Comparison of ENCODE assay signal across 8 mouse cellular contexts in the genomic region with DNA sequence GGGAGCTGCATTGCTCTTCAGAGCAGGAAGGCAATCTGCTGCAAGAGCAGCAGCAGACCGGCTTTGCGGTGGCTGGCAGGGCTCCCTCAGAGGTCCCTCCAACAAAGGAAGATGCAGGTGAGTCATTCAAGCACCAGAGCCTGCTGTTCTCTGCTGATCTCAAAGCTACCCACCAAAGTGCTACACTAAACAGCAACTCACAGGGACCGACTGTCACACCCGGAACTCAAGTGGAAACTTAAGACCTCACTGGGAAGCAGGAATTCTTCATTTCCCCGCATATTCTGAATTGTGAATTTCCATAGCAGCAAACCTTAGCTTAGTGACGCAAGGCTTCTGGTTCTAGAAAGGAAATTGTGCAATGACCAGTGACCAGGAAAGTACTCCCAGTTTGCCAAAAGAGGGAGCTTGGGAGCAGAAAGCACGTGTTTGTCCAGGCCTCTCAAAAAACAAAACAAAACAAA. TPM values are rescaled to one million over a fixed set of nuclear protein-coding genes. Genes with fewer than 3 reads are reported as not detected.
A peak's percentile ranks its signal among the peaks of the same experiment; 100 is the strongest.
DNase-seq lines count a peak whose midpoint lies in the region; ATAC-seq and TF ChIP-seq lines count a peak whose summit lies in the region.

No protein-coding gene starts in this region.

- peak; percentile 52 for TF ChIP-seq CTCF in cortical plate, adult 2 months (IDR thresholded peaks at IDR 0.05; ENCODE audit: extremely low read depth, insufficient read depth, low read length)
- no peak for TF ChIP-seq CTCF in thymus, adult 2 months (IDR thresholded peaks at IDR 0.05; ENCODE audit: borderline replicate concordance, control insufficient read depth, extremely low read depth, insufficient read depth, low read length, poor library complexity)

- no peak overlapping the region for H3K27ac ChIP-seq in cortical plate, adult 2 months (ENCODE audit: insufficient read depth, low read length)
- peak overlapping the region; percentile 29; the same call in 1 of the 2 replicates for H3K27ac ChIP-seq in lung, embryonic 15.5 days
- no peak overlapping the region for H3K27ac ChIP-seq in thymus, adult 2 months (ENCODE audit: control insufficient read depth, insufficient read depth, low read length)
- H3K27ac ChIP-seq in midbrain, embryonic 11.5 days (ENCODE audit: low read depth, low read length) = no peak overlapping the region

- no peak for TF ChIP-seq POLR2A in cortical plate, adult 2 months (IDR thresholded peaks at IDR 0.05; ENCODE audit: extremely low read depth, insufficient read depth, low read length)
- no peak for TF ChIP-seq POLR2A in thymus, adult 2 months (IDR thresholded peaks at IDR 0.05; ENCODE audit: control insufficient read depth, extremely low read depth, insufficient read depth, low read length, poor library complexity)

- no peak for ATAC-seq in lung, embryonic 15.5 days (ENCODE audit: borderline replicate concordance, extremely low read depth, low FRiP score, low TSS enrichment)
- ATAC-seq in midbrain, embryonic 11.5 days (ENCODE audit: low FRiP score) = no peak

- H3K27me3 ChIP-seq in lung, embryonic 15.5 days = no peaks in the 10 kb centered on the region
- H3K27me3 ChIP-seq in thymus, adult 2 months (ENCODE audit: control insufficient read depth, insufficient read depth, low read length) = no peaks in the 10 kb centered on the region
- no peaks in the 10 kb centered on the region for H3K27me3 ChIP-seq in midbrain, embryonic 11.5 days (ENCODE audit: control insufficient read depth, insufficient read depth, low read length)

- DNase-seq in right cerebral cortex, adult 18-20 months = peak; percentile 65
- DNase-seq in right cerebral cortex, postnatal 36 days (ENCODE audit: low spot score in 2 of 2) = no peak
- peak; percentile 81 to 95 for DNase-seq in adrenal gland, adult (ENCODE audit: inconsistent age in 2 of 2, low spot score in 1 of 2)
- peak; percentile 53 for DNase-seq in induced T-regulatory cell, adult 2 months (ENCODE audit: low read depth)
- DNase-seq in thymus, adult 2 months = peak; percentile 18
- no peak for DNase-seq in midbrain, embryonic 11.5 days (ENCODE audit: low spot score, missing footprints)

- no peak overlapping the region for H3K9ac ChIP-seq in lung, embryonic 15.5 days
- H3K9ac ChIP-seq in midbrain, embryonic 11.5 days (ENCODE audit: low read length) = no peak overlapping the region

- no peak overlapping the region for H3K4me3 ChIP-seq in cortical plate, adult 2 months (ENCODE audit: insufficient read depth, low read length)
- H3K4me3 ChIP-seq in lung, embryonic 15.5 days = no peak overlapping the region
- no peak overlapping the region for H3K4me3 ChIP-seq in thymus, adult 2 months (ENCODE audit: control insufficient read depth, insufficient read depth, low read length)
- no peak overlapping the region for H3K4me3 ChIP-seq in midbrain, embryonic 11.5 days (ENCODE audit: low read depth, low read length)

- H3K9me3 ChIP-seq in lung, embryonic 15.5 days = no peaks in the 10 kb centered on the region
- H3K9me3 ChIP-seq in midbrain, embryonic 11.5 days (ENCODE audit: control insufficient read depth, low read length) = no peaks in the 10 kb centered on the region

- peaks cover 6% of the 10 kb centered on the region for H3K4me1 ChIP-seq in cortical plate, adult 2 months (ENCODE audit: control insufficient read depth, insufficient read depth, low read length)
- peaks cover 28% of the 10 kb centered on the region for H3K4me1 ChIP-seq in lung, embryonic 15.5 days
- H3K4me1 ChIP-seq in thymus, adult 2 months (replicated peaks; ENCODE audit: control insufficient read depth, insufficient read depth, low read length) = peaks cover 7% of the 10 kb centered on the region
- no peaks in the 10 kb centered on the region for H3K4me1 ChIP-seq in midbrain, embryonic 11.5 days (ENCODE audit: control insufficient read depth, insufficient read depth, low read length)

- WGBS in lung, embryonic 15.5 days = 49% methylated on average over 7 of the region's 7 CpGs
- WGBS in thymus, adult 2 months = 24% methylated on average over 7 of the region's 7 CpGs
- 66% methylated on average over 7 of the region's 7 CpGs for WGBS in midbrain, embryonic 11.5 days

- H3K4me2 ChIP-seq in lung, embryonic 15.5 days = no peak overlapping the region
- H3K4me2 ChIP-seq in midbrain, embryonic 11.5 days = no peak overlapping the region

- no peaks in the 10 kb centered on the region for H3K36me3 ChIP-seq in lung, embryonic 15.5 days
- no peaks in the 10 kb centered on the region for H3K36me3 ChIP-seq in thymus, adult 2 months (ENCODE audit: control insufficient read depth, insufficient read depth, low read length)
- H3K36me3 ChIP-seq in midbrain, embryonic 11.5 days (ENCODE audit: control insufficient read depth, insufficient read depth, low read length) = peaks cover 2% of the 10 kb centered on the region; the same call in 1 of the 2 replicates

RNA-seq across cellular contexts. Expression of gene Atp2a2, which starts 45.3 kb away (rescaled TPM):
- polyA plus RNA-seq in cortical plate, adult 2 months (2012; rRNA removed) = 354 and 358 TPM in 2 replicates
- 31.3 and 37.3 TPM in 2 replicates for polyA plus RNA-seq in lung, embryonic 15.5 days (2015; fragmentation: Nextera tagmentation; extraction: Ambion mirVana)
- 84.7 and 175 TPM in 2 replicates for polyA plus RNA-seq in thymus, adult 2 months (2012; rRNA removed)
- polyA plus RNA-seq in midbrain, embryonic 11.5 days (2014; fragmentation: Nextera tagmentation; extraction: Ambion mirVana) = 43.4 and 45.8 TPM in 2 replicates

Comparison
In these comparisons a context has a peak if more than half of its experiments do, and no peak if none do; other contexts are left out.
1. DNase-seq: peak in right cerebral cortex, adult 18-20 months (single experiment), adrenal gland, adult (2 of 2), induced T-regulatory cell, adult 2 months (single experiment) and thymus, adult 2 months (single experiment); none in right cerebral cortex, postnatal 36 days (0 of 2) and midbrain, embryonic 11.5 days (single experiment).